Mouse (Mus musculus) liver, embryonic 14.5 days (tissue): ENCODE data around the gene Ifnab.

Experiments used
- CTCF ChIP-seq: IDR thresholded peaks from 2 replicates; pipeline ENCODE4 v1.5.1; 2016; ENCODE audit warnings: antibody characterized with exemption, low read depth, control low read depth
- EP300 ChIP-seq: IDR thresholded peaks from 2 replicates; pipeline ENCODE4 v1.6.1; 2016; ENCODE audit warnings: antibody characterized with exemption, low read depth

DNA sequence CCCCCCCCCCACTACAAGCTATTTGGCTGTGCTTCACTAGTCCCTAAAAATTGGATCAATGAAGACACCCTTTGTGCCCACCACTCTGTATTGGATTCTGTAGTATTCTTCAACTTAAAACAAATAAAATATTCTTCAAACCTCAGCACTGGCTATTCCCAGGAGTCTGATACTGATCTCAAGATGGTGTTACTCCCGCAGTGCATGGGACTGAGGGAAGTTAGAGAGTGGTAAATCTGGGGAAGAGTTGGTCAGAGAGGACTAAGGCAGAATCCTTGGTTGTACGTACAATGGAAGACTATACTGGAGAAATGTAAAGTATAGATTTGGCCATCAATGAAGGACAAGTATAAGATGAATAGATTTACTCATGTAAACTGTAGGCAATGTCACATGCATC is 48.6 kb downstream of the Ifnab start:
- TF ChIP-seq CTCF: no peak
- no peak for TF ChIP-seq EP300
